Mouse (Mus musculus): Measurements from ENCODE around the gene Spata13. TPM values are rescaled to one million over a fixed set of nuclear protein-coding genes. Genes with fewer than 3 reads are reported as not detected.

Gene Spata13
- polyA plus RNA-seq, 1 experiment: 17.6 TPM

GRCm38 (mm10) chr14:60751581-60751980 is 117.8 kb downstream of the Spata13 start:
- DNase-seq (ENCODE audit: low read depth): no peak

GRCm38 (mm10) chr14:60752892-60753800 is 119.3 kb downstream of the Spata13 start:
- no peak for DNase-seq (ENCODE audit: low read depth)

- no peak for DNase-seq (ENCODE audit: low read depth)
Observed at GRCm38 (mm10) chr14:60753801-60754126, 120.0 kb downstream of the Spata13 start.

- no peak for DNase-seq (ENCODE audit: low read depth)
Observed at GRCm38 (mm10) chr14:60754656-60755055, 120.9 kb downstream of the Spata13 start.

GRCm38 (mm10) chr14:60756271-60756670 is 122.5 kb downstream of the Spata13 start:
- no peak for DNase-seq (ENCODE audit: low read depth)

- no peak for DNase-seq (ENCODE audit: low read depth)
Observed at GRCm38 (mm10) chr14:60757265-60757664, 123.5 kb downstream of the Spata13 start.

GRCm38 (mm10) chr14:60757722-60758121 is 123.9 kb downstream of the Spata13 start:
- DNase-seq (ENCODE audit: low read depth): no peak

- DNase-seq (ENCODE audit: low read depth): no peak
Observed at GRCm38 (mm10) chr14:60759097-60759496, 125.3 kb downstream of the Spata13 start.

- no peak for DNase-seq (ENCODE audit: low read depth)
Observed at GRCm38 (mm10) chr14:60761801-60762200, 128.0 kb downstream of the Spata13 start.

GRCm38 (mm10) chr14:60762754-60763153 is 129.0 kb downstream of the Spata13 start:
- DNase-seq (ENCODE audit: low read depth): no peak

GRCm38 (mm10) chr14:60763746-60764145 is 129.9 kb downstream of the Spata13 start:
- no peak for DNase-seq (ENCODE audit: low read depth)

GRCm38 (mm10) chr14:60764526-60764925 is 130.7 kb downstream of the Spata13 start:
- DNase-seq (ENCODE audit: low read depth): no peak

GRCm38 (mm10) chr14:60765025-60765424 is 131.2 kb downstream of the Spata13 start:
- no peak for DNase-seq (ENCODE audit: low read depth)

- DNase-seq (ENCODE audit: low read depth): no peak
Observed at GRCm38 (mm10) chr14:60767884-60768283, 134.1 kb downstream of the Spata13 start, which contains the start of gene C1qtnf9. Gene C1qtnf9, plus strand, starts transcription at chr14:60768134.

- no peak for DNase-seq (ENCODE audit: low read depth)
Observed at GRCm38 (mm10) chr14:60769340-60769739, 135.5 kb downstream of the Spata13 start.

GRCm38 (mm10) chr14:60770594-60770993 is 136.8 kb downstream of the Spata13 start:
- DNase-seq (ENCODE audit: low read depth): no peak

GRCm38 (mm10) chr14:60771057-60771456 is 137.3 kb downstream of the Spata13 start:
- no peak for DNase-seq (ENCODE audit: low read depth)

- no peak for DNase-seq (ENCODE audit: low read depth)
Observed at GRCm38 (mm10) chr14:60773476-60773875, 139.7 kb downstream of the Spata13 start.

GRCm38 (mm10) chr14:60776521-60776920 is 142.7 kb downstream of the Spata13 start:
- DNase-seq (ENCODE audit: low read depth): no peak

GRCm38 (mm10) chr14:60777485-60777919 is 143.7 kb downstream of the Spata13 start:
- DNase-seq (ENCODE audit: low read depth): no peak

- no peak for DNase-seq (ENCODE audit: low read depth)
Observed at GRCm38 (mm10) chr14:60779198-60779597, 145.4 kb downstream of the Spata13 start.

GRCm38 (mm10) chr14:60782121-60782656 is 148.4 kb downstream of the Spata13 start:
- no peak for DNase-seq (ENCODE audit: low read depth)

GRCm38 (mm10) chr14:60783196-60783595 is 149.4 kb downstream of the Spata13 start:
- no peak for DNase-seq (ENCODE audit: low read depth)

Data from gonadal fat pad, adult 2 months (tissue).